Mouse (Mus musculus) heart, postnatal 14 days (tissue): Measurements from ENCODE around the gene Rin2. TPM values are rescaled to one million over a fixed set of nuclear protein-coding genes. Genes with fewer than 3 reads are reported as not detected.

ENCODE experiments used
- DNase-seq, 2 experiments: peaks; one replicate each; pipeline ENCODE4 v3.0.0; 2021 to 2022
- intact Hi-C: fragments of 180-260 bp; cut with DNase I; formaldehyde crosslinking; loops from one replicate; pipeline ENCODE4 v1.15.1; 2025
- microRNA-seq, 2 experiments: library from miRNA; unstranded; fragments of <30 nt; microRNA quantifications; one replicate each; pipeline ENCODE4 v1.2.0; 2021 to 2022
- total RNA-seq, 2 experiments: library from RNA; stranded (reverse); gene quantifications; 2 replicates each; pipeline ENCODE4 v1.2.3; 2021

Gene Rin2
- total RNA-seq, 2 experiments from 2014 or later: 18.3 to 22.6 TPM

DNA sequence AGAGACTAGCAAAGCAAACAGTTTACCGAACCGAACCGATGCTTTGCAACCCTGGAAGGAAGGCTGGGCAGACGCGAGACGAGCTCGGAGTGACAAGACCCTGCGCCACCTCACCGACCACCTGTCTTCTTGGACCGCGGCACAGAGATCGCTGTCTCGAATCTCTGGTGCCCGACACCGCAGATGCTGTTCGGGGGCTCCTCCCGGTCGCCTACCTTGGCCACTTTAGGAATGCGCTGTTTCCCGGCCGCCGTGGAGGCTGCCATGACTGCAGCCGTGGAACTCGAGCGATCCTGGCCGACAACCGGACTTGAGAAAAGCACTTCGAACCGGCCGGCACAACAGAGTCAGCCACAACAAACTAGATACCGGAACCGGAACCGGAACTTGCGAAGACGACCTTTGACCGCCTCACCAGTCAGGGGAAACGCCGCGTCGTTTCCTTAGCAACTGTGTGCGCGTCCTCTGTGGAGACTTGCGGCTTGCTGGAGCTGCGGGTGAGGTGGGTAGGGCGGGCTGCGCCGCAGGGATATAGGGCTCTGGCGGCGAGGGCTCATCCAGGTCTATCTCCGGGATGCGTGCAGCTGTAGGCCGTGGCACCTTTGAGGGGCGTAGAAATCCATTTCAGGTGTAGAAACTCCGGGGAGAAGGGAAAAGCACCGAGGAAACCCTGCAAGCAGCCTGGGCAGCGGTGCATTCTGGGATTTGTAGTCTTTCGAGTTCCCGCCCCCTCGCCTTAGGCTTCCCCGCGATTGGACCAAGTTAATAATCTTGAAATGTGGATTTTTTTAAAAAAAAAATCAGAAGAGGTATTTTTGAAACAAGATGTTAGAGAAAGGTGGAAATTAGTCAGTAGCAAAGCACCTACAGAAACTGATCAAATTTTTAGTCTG, 259.6 kb downstream of the Rin2 start, which contains the start of the genes Cfap61 and Crnkl1:
Cfap61 (plus strand) TSS at position 446 of the 893 bp plus-strand sequence.
Crnkl1 (minus strand) TSS at position 676 of the 893 bp plus-strand sequence.
- peak; percentile 90 to 93 for DNase-seq
- intact Hi-C loops: no loop called here

DNA sequence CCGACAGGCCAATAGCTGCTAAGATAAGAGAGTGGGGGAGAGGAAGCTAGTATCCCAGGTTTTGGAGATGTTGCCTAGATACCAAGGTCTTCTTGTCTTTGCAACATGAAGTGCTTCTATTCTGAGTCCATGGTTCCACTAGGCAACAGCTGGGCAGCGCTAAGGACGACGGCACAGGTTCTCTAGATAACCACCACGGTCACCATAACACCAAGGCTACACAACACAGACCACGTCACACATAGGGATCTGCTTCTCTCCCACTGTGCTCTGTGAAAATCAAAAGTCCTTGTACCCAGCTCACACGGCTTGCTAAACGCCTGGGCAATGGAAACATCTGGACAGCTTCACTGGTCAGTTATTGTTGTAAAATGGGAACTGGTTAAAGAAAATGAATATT, 262.0 kb downstream of the Rin2 start:
- intact Hi-C loops: no loop called here
- peak; percentile 20 to 23 for DNase-seq

Small RNAs within 50 kb of the gene (microRNA-seq; reads per million reads assigned to microRNA genes)
- gene Gm25026: 0 reads per million in 2 experiments

Other genes with a start within 250 kb of the Rin2 start
- gene Naa20, start 226.9 kb downstream of the Rin2 start, total RNA-seq: 10 to 100 TPM; 94.1 to 99.6 TPM